Mouse (Mus musculus) forebrain, embryonic 14.5 days (tissue): ENCODE measurements at regions not wholly inside any gene's neighbourhood (a gene's known extent, or its start where the extent isn't known, plus 50 kb on each side); places are given as distances from the start of the nearest gene placed in this dataset.

Source experiments
- ATAC-seq: fragments of 200-750 bp; cut with Nextera tagmentation; 2 replicates; pipeline ENCODE4 v1.8.0; 2017; ENCODE audit warnings: mild to moderate bottlenecking, moderate library complexity
- DNase-seq: peaks from one replicate; pipeline ENCODE4 v3.0.0-alpha.2; 2015; ENCODE audit warnings: low spot score
- H3K27ac ChIP-seq: fragments of 300-500 bp; sonication (generic); 2 replicates; pipeline ENCODE4 v1.5.1; 2014; ENCODE audit warnings: low read depth, mild to moderate bottlenecking, control low read depth, low read length, moderate library complexity
- H3K27me3 ChIP-seq: fragments of 300-500 bp; sonication (generic); replicated peaks from 2 replicates; pipeline ENCODE4 v1.6.1; 2014; ENCODE audit warnings: low read length, control low read depth, mixed read lengths; ENCODE audit not compliant: control insufficient read depth, insufficient read depth
- H3K36me3 ChIP-seq: fragments of 300-500 bp; sonication (generic); 2 replicates; pipeline ENCODE4 v1.6.1; 2014; ENCODE audit warnings: low read length, control low read depth; ENCODE audit not compliant: control insufficient read depth, insufficient read depth
- H3K4me1 ChIP-seq: fragments of 300-500 bp; sonication (generic); 2 replicates; pipeline ENCODE4 v1.6.1; 2014; ENCODE audit warnings: antibody characterized with exemption, low read length, control low read depth; ENCODE audit not compliant: control insufficient read depth, insufficient read depth
- H3K4me2 ChIP-seq: fragments of 300-500 bp; sonication (generic); 2 replicates; pipeline ENCODE4 v1.6.1; 2014; ENCODE audit warnings: mild to moderate bottlenecking, control low read depth, low read length
- H3K4me3 ChIP-seq: fragments of 300-500 bp; sonication (generic); 2 replicates; pipeline ENCODE4 v1.5.1; 2014; ENCODE audit warnings: low read depth, low read length, control low read depth
- H3K9ac ChIP-seq: fragments of 300-500 bp; sonication (generic); 2 replicates; pipeline ENCODE4 v1.6.1; 2014; ENCODE audit warnings: mild to moderate bottlenecking, low read length, control low read depth, moderate library complexity
- H3K9me3 ChIP-seq: fragments of 300-500 bp; sonication (generic); replicated peaks from 2 replicates; pipeline ENCODE4 v1.6.1; 2016; ENCODE audit warnings: low read length, control low read depth, mixed read lengths; ENCODE audit not compliant: control insufficient read depth
- WGBS: fragments of 180-500 bp; shearing (Covaris S2); extraction: QIAGEN DNeasy Blood & Tissue Kit; methylation state at CpG from one replicate; pipeline ENCODE4 v1.1.7; 2014; 5-methylcytosine and 5-hydroxymethylcytosine counted together

DNA sequence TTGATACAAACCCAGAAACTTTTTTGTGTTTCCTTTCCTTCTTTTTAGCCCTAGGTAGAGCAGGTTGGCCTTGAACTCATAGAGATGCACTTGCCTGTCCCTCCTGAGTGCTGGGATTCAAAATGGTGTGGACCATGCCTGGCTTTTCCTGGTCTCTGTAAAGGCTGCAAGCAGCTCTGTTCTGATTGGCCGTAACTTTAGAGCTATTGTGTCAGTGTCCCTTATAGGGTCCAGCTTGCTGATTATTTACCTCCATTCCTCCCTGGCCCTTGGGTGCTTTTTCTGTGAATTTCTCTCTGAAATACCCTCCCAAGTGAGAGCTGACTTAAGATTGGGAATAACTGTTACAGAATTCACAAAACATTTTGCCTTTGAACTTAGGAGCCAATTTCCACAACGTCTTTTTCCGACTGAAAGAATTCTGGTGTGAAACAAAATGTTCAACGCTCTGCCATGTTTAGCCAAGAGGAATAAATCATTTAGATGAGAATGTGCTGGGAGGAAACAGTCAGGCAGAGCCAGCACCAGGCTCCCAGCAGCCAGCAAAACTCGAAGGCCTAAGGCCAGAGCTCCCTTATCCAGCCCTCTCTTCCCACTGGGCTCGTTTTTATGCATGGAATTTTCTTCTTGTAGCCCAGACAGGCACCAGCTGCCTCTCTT lies 180.0 kb upstream of the Pkdcc start:
- H3K4me2 ChIP-seq = no peak overlapping the region
- no peak for ATAC-seq
- H3K27me3 ChIP-seq = no peaks in the 10 kb centered on the region
- DNase-seq = no peak
- H3K9ac ChIP-seq = no peak overlapping the region
- no peaks in the 10 kb centered on the region for H3K36me3 ChIP-seq
- no peaks in the 10 kb centered on the region for H3K4me1 ChIP-seq
- no peaks in the 10 kb centered on the region for H3K9me3 ChIP-seq
- H3K4me3 ChIP-seq = no peak overlapping the region
- H3K27ac ChIP-seq = no peak overlapping the region
- 70% methylated on average over 6 of the region's 6 CpGs for WGBS

DNA sequence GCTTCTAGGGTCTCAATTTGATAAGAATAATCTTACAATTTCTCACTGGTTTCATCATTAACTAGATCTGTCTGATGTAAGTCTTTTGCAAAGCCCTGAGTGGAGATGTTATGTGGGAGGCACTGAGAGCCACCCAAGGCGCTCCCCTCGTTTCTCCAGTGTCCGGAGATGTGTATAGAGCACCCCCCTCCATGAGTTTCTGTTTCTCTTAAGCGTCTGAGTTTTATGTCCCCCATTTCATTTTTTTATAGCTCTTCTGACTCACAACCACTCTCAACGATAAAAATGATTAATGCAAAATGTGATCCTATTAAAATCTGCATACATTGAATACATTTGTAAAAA lies 179.5 kb upstream of the Pkdcc start:
- H3K4me3 ChIP-seq = no peak overlapping the region
- no peaks in the 10 kb centered on the region for H3K9me3 ChIP-seq
- no peaks in the 10 kb centered on the region for H3K27me3 ChIP-seq
- no peaks in the 10 kb centered on the region for H3K36me3 ChIP-seq
- H3K4me1 ChIP-seq = no peaks in the 10 kb centered on the region
- no peak overlapping the region for H3K27ac ChIP-seq
- DNase-seq (no peak), ATAC-seq (no peak)
- H3K9ac ChIP-seq = no peak overlapping the region
- 85% methylated on average over 5 of the region's 5 CpGs for WGBS
- H3K4me2 ChIP-seq = no peak overlapping the region

DNA sequence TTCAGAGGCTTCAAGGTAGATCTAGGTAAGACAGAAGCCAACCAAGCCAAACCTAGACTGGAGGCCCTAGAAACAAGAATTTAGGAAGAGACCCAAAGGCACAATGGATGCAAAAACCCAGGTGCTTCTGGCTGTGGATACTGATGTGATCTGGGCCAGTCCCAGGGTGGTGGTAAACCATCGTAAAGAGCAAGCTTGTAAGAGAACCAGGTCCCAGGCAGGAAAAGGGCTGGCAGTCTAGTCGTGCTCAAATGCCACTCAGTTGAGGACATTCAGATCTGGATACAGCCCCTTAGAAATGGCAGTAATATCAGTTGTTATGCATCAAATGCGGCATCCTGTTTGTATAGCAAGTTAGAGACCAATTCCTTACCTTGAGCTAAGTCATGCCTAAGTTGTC lies 175.5 kb upstream of the Pkdcc start:
- no peaks in the 10 kb centered on the region for H3K4me1 ChIP-seq
- H3K27me3 ChIP-seq = no peaks in the 10 kb centered on the region
- no peak overlapping the region for H3K4me3 ChIP-seq
- WGBS = 85% methylated on average over 3 of the region's 3 CpGs
- H3K27ac ChIP-seq = no peak overlapping the region
- no peak for DNase-seq
- H3K36me3 ChIP-seq = no peaks in the 10 kb centered on the region
- no peak overlapping the region for H3K9ac ChIP-seq
- H3K4me2 ChIP-seq = no peak overlapping the region
- no peak for ATAC-seq
- no peaks in the 10 kb centered on the region for H3K9me3 ChIP-seq

DNA sequence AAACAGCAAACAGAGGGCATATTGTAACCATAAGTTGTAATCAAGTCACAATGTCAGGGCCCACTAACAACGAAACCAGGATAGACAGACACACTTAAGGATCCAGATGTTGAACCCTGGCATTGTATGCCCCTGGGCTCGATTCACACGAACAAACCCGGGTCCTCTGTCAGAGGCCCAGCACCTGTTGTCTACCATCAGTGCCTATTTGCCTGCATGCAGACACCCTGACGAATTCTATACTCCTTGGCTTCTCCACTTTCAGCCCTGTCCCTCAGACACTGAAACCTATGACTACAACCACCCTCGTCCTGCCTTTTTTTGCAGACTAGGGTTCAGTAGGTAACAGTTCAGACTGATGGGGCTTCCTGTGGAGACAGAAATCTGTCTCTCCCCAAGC lies 170.6 kb upstream of the Pkdcc start:
- H3K4me1 ChIP-seq = no peaks in the 10 kb centered on the region
- no peak overlapping the region for H3K4me2 ChIP-seq
- H3K9ac ChIP-seq = no peak overlapping the region
- no peak overlapping the region for H3K27ac ChIP-seq
- H3K9me3 ChIP-seq = no peaks in the 10 kb centered on the region
- DNase-seq (no peak), ATAC-seq (no peak)
- no peaks in the 10 kb centered on the region for H3K27me3 ChIP-seq
- H3K4me3 ChIP-seq = no peak overlapping the region
- H3K36me3 ChIP-seq = no peaks in the 10 kb centered on the region
- WGBS = 80% methylated on average over 6 of the region's 6 CpGs

DNA sequence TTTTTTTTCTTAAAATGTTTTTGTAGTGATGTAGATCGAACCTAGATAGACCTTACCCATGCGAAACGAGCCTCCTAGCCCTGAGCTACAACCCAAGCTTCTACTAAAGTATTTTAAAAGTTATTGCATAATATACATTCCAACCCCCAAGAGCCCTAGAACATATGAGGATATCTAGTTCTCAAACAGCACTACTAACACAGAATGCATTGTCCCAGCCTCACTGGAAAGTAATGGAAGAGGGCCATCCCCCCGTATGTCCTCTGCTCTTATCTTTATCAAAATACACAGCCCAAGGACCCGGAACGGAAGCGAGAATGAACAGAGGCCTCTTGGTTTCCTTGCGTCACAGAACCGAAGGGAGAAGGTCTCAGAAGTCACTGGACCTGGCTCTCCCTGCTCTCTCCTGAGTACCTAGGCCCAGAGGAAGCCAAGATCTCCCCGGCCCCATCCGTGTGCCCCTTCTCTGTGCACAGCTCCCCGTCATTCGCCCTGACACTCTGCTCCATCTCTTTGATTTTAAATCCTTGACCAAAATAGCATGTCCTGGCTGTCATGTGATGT lies 165.0 kb upstream of the Pkdcc start:
- H3K4me3 ChIP-seq = no peak overlapping the region
- ATAC-seq (no peak), DNase-seq (no peak)
- H3K4me2 ChIP-seq = no peak overlapping the region
- no peaks in the 10 kb centered on the region for H3K4me1 ChIP-seq
- 91% methylated on average over 13 of the region's 13 CpGs for WGBS
- H3K27ac ChIP-seq = no peak overlapping the region
- no peak overlapping the region for H3K9ac ChIP-seq
- H3K27me3 ChIP-seq = no peaks in the 10 kb centered on the region
- H3K36me3 ChIP-seq = no peaks in the 10 kb centered on the region
- no peaks in the 10 kb centered on the region for H3K9me3 ChIP-seq

DNA sequence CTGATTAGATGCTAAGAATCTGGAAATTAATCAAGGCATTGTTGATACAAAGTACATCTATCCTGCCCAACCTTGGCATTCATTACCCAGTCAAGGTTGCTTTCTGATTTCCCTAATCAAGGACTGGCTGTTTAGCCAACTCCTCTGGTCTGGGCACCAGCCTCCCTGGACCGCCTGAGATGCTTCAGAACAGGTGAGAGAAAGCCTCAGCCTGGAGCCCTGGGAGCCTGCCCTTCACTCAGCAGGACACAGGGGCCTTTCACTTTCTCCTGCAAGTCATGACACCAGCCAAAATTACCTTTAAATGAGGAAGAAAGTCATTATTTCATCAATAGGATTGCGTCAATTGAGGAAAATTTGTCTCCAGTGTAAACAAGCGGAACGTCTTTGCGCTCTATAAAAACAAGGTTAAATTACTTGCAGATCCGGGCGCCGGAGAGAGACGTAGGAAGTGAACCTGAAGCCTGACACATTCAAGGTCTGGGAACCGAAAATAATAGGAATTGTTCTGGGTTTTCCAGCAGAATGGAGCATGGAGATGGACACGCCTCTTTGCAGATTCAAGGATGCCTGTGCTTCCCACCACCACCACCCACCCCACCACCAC lies 164.4 kb upstream of the Pkdcc start:
- H3K36me3 ChIP-seq = no peaks in the 10 kb centered on the region
- H3K9ac ChIP-seq = no peak overlapping the region
- ATAC-seq = no peak
- 22% methylated on average over 11 of the region's 11 CpGs for WGBS
- no peak overlapping the region for H3K4me3 ChIP-seq
- no peak overlapping the region for H3K4me2 ChIP-seq
- H3K4me1 ChIP-seq = no peaks in the 10 kb centered on the region
- no peak for DNase-seq
- H3K9me3 ChIP-seq = no peaks in the 10 kb centered on the region
- no peak overlapping the region for H3K27ac ChIP-seq
- no peaks in the 10 kb centered on the region for H3K27me3 ChIP-seq

DNA sequence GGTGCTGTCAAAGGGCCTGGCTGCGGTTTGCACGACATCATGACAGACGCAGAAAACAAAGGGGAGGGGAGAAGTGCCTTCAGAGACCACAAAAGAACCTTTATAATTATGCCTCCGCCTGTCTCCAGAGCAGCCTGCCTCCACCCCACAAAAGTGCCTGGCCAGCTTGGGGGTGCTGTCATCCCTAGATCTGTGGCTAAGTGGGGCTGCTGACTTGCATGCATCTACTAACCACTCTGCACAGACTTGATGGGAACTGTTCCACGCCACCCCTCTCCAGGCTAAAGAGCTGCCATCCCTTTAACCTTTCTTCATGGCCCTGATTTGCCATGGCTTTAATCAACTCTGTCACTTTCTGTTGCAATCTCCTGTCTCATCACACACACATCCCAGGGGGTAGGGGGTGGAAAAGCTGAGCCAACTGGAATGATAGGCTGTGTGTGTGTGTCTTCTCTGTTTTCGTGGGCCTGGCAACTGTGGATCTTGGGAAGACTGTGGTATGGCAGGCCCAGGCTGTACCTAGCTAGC lies 162.4 kb upstream of the Pkdcc start:
- Histone ChIP-seq H3K27me3 (no peaks in the 10 kb centered on the region), H3K9ac (no peak overlapping the region), H3K27ac (no peak overlapping the region), H3K4me3 (no peak overlapping the region), H3K4me1 (no peaks in the 10 kb centered on the region), H3K9me3 (no peaks in the 10 kb centered on the region), H3K36me3 (no peaks in the 10 kb centered on the region), H3K4me2 (no peak overlapping the region)
- ATAC-seq (no peak), DNase-seq (no peak)
- WGBS = 37% methylated on average over 6 of the region's 6 CpGs

DNA sequence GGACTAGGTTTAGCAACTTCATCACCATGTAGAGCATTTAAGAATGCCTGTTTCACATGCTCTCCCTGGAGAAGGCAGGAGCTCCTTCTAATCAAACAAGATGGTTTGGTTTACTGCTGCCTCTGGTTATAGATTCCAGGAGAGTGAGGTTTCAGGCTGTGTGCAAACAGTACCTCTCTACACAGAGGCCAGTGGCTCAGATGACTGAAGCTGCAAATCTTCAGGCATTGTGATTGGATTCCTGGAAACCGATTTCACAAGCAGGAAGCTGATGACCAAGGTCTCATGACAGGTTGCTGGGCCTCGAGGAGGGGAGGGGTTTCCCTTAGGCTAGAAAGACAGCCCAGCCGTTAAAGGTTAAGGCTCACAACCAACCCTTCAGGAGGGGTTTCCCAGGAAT lies 157.3 kb upstream of the Pkdcc start:
- 65% methylated on average over 3 of the region's 3 CpGs for WGBS
- ATAC-seq = no peak
- no peak for DNase-seq

DNA sequence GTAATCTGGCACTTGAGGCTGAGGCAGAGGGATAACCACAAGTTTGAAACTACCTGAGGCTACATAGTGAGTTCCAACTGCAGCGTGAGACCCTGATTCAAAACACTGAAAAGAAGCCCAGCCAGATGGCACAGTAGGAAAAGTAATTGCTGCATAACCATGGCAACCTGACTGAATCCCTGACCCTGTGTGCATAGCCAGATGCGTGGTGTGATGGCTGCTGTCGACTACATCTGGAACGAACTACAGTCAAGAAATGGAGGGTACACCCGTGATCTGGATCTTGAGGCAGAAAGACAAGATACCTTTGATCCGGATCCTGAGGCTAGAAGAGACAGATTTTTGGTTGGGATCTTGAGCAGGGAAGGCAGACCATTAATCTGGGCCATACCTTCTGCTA lies 153.2 kb upstream of the Pkdcc start:
- 62% methylated on average over 6 of the region's 6 CpGs for WGBS
- H3K9me3 ChIP-seq = no peaks in the 10 kb centered on the region
- H3K4me1 ChIP-seq = no peaks in the 10 kb centered on the region
- DNase-seq = no peak
- no peak overlapping the region for H3K4me3 ChIP-seq
- ATAC-seq = no peak
- H3K4me2 ChIP-seq = no peak overlapping the region
- no peak overlapping the region for H3K9ac ChIP-seq
- H3K27ac ChIP-seq = no peak overlapping the region
- no peaks in the 10 kb centered on the region for H3K27me3 ChIP-seq
- no peaks in the 10 kb centered on the region for H3K36me3 ChIP-seq

More for the DNA sequence above, 157.3 kb upstream of the Pkdcc start:
- H3K9me3 ChIP-seq = no peaks in the 10 kb centered on the region
- no peak overlapping the region for H3K9ac ChIP-seq
- no peak overlapping the region for H3K4me2 ChIP-seq
- no peak overlapping the region for H3K4me3 ChIP-seq
- no peaks in the 10 kb centered on the region for H3K4me1 ChIP-seq
- H3K27me3 ChIP-seq = no peaks in the 10 kb centered on the region
- H3K27ac ChIP-seq = no peak overlapping the region
- H3K36me3 ChIP-seq = no peaks in the 10 kb centered on the region
